Mouse (Mus musculus): Measurements from ENCODE around the gene Olfr1099.

The Olfr1099 gene

GRCm38 (mm10) chr2:86960593-86960992 is at the start of gene Olfr1099:
Gene Olfr1099, minus strand, starts transcription at chr2:86960693.
- no peak for DNase-seq

- no peak for DNase-seq
Observed at GRCm38 (mm10) chr2:86998098-86998497, 37.6 kb upstream of the Olfr1099 start, which contains the start of gene Olfr1102. Gene Olfr1102, plus strand, starts transcription at chr2:86998398.

GRCm38 (mm10) chr2:86991121-86991520 is 30.6 kb upstream of the Olfr1099 start, which contains the start of gene Olfr1101:
Gene Olfr1101, minus strand, starts transcription at chr2:86991221.
- no peak for DNase-seq

- DNase-seq, result no peak
Observed at GRCm38 (mm10) chr2:86979854-86980253, 19.4 kb upstream of the Olfr1099 start, which contains the start of gene Olfr1100. Gene Olfr1100, minus strand, starts transcription at chr2:86979954.

GRCm38 (mm10) chr2:86926557-86926956 is 33.9 kb downstream of the Olfr1099 start:
- no peak for DNase-seq

- no peak for DNase-seq
Observed at GRCm38 (mm10) chr2:86924445-86924844, 36.0 kb downstream of the Olfr1099 start, which contains the start of gene Olfr1098. Gene Olfr1098, minus strand, starts transcription at chr2:86924545.

GRCm38 (mm10) chr2:86905647-86906046 is 54.8 kb downstream of the Olfr1099 start:
- no peak for DNase-seq
